Mouse (Mus musculus) ES-Bruce4 (cell line): ENCODE results near the gene Tat.

ENCODE experiments used
- CTCF ChIP-seq: IDR thresholded peaks from one replicate; pipeline ENCODE4 v1.8.1; 2011; ENCODE audit warnings: low read depth, low read length
- EP300 ChIP-seq: IDR thresholded peaks from 2 replicates; pipeline ENCODE4 v1.6.1; 2011; ENCODE audit warnings: low read depth, low read length; ENCODE audit not compliant: insufficient read depth
- POLR2A ChIP-seq: IDR thresholded peaks from one replicate; pipeline ENCODE4 v1.8.1; 2011; ENCODE audit warnings: low read length; ENCODE audit not compliant: insufficient read depth

GRCm38 (mm10) chr8:109958036-109958655, 32.1 kb upstream of the Tat start:
- TF ChIP-seq EP300 (no peak), POLR2A (no peak), CTCF (no peak)
